Mouse (Mus musculus): ENCODE results near the gene Plekhg6.

DNA sequence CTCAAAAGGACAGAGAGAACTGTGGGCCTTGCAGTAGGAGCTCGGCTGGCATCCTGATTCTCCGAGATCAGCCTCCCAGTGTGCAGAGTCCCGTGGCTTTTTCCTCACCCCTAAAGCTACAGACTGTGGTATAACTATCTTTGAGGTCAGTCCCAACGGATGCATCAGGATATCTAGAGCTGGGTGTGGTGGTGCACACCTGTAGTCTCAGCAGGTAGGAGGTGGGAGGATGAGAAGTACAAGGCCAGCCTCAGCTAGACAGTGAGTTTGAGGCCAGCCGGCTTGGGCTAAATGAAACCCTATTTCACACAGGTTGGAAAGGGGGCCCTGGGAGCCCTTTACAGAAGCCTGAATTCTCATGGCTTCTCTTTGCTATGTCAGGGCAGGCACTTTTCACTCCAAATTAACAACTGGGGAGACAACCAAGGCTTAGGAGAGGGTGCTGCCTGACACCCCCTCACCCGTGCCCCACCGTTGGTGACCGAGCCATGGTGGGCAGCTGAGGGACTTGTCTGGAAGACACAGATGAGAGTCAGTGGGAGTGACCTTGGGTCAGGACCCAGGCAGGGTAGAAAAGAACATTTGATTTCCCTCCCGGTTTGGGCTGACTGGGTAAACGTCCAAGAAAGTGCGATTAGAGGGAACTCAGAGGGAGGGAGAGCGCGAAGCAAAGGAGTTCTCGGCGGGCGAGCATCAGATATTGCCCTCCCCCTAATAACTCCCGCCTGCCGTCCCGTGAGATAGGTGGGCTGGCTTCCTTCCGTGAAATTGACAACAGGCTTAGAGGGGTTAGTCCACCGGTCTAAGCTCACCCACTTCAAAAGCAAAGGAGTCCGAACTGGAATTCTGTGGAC is 31.6 kb downstream of the Plekhg6 start, which contains the start of gene Tnfrsf1a:
- TF ChIP-seq CTCF (IDR thresholded peaks at IDR 0.05; ENCODE audit: low read depth, low read length) (no peak), GATA1 (IDR thresholded peaks at IDR 0.05; ENCODE audit: borderline replicate concordance, low read length) (no peak)
